In the genomic region with DNA sequence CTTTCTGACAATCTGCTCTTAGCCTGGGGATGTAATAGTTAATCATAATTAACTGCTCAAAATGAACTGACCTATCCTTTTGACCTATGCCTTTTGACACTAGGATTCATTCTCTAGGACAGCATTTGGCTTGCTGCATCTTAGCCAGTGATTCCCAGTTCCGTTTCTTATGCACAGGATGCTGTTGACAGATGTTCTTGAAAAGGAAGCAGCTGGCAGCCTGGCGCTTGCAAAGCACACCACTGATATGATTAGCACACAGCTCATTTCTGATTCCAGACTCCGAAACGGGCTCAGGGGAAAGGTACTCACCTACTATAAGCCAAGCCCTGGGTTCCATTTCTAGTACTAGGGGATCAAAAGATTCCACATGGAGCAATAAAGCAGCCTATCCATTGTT, we compare ENCODE assay signal across 11 mouse cellular contexts. TPM values are rescaled to one million over a fixed set of nuclear protein-coding genes. Genes with fewer than 3 reads are reported as not detected.
A peak's percentile ranks its signal among the peaks of the same experiment; 100 is the strongest.
DNase-seq lines count a peak whose midpoint lies in the region; ATAC-seq lines count a peak whose summit lies in the region.
"Had no signal": no experiment of that assay in that cellular context is flagged by ENCODE, and none has a peak within 500 bp of the region (broad histone marks: within the 10 kb centered on the region; RNA-seq: fewer than 3 reads in every experiment).

No protein-coding gene starts in this region.

- no peak overlapping the region for H3K9ac ChIP-seq in kidney, embryonic 14.5 days (ENCODE audit: low read depth, low read length)
- no peak overlapping the region for H3K9ac ChIP-seq in midbrain, embryonic 14.5 days (replicated peaks; ENCODE audit: low read length)
- H3K9ac ChIP-seq in midbrain, embryonic 16.5 days (ENCODE audit: low read depth, low read length), result no peak overlapping the region

- H3K27me3 ChIP-seq in kidney, embryonic 14.5 days (ENCODE audit: control insufficient read depth, insufficient read depth, low read length), result no peaks in the 10 kb centered on the region
- H3K27me3 ChIP-seq in midbrain, embryonic 14.5 days (ENCODE audit: control insufficient read depth, insufficient read depth, low read length), result no peaks in the 10 kb centered on the region
- no peaks in the 10 kb centered on the region for H3K27me3 ChIP-seq in midbrain, embryonic 16.5 days (ENCODE audit: control insufficient read depth, insufficient read depth, low read depth, low read length)
- H3K27me3 ChIP-seq in hindbrain, embryonic 10.5 days (ENCODE audit: insufficient read depth, poor library complexity, severe bottlenecking), result no peaks in the 10 kb centered on the region

- H3K9me3 ChIP-seq in kidney, embryonic 14.5 days (ENCODE audit: control insufficient read depth, low read length), result no peaks in the 10 kb centered on the region
- no peaks in the 10 kb centered on the region for H3K9me3 ChIP-seq in midbrain, embryonic 14.5 days (ENCODE audit: control insufficient read depth, low read length)
- no peaks in the 10 kb centered on the region for H3K9me3 ChIP-seq in midbrain, embryonic 16.5 days (replicated peaks; ENCODE audit: control insufficient read depth, low read length, poor library complexity, severe bottlenecking)
- no peaks in the 10 kb centered on the region for H3K9me3 ChIP-seq in hindbrain, embryonic 10.5 days
- H3K9me3 ChIP-seq: forebrain, embryonic 10.5 days had no signal

- no peak overlapping the region for H3K4me3 ChIP-seq in kidney, embryonic 14.5 days (ENCODE audit: low read length)
- H3K4me3 ChIP-seq in midbrain, embryonic 14.5 days (replicated peaks; ENCODE audit: low read depth, low read length), result no peak overlapping the region
- H3K4me3 ChIP-seq in midbrain, embryonic 16.5 days (ENCODE audit: low read depth, low read length), result no peak overlapping the region
- no peak overlapping the region for H3K4me3 ChIP-seq in hindbrain, embryonic 10.5 days
- H3K4me3 ChIP-seq: forebrain, embryonic 10.5 days had no signal

- H3K27ac ChIP-seq in kidney, embryonic 14.5 days (ENCODE audit: low read depth, low read length), result no peak overlapping the region
- no peak overlapping the region for H3K27ac ChIP-seq in midbrain, embryonic 14.5 days (replicated peaks; ENCODE audit: low read depth, low read length)
- H3K27ac ChIP-seq in midbrain, embryonic 16.5 days (ENCODE audit: low read length), result no peak overlapping the region
- no peak overlapping the region for H3K27ac ChIP-seq in hindbrain, embryonic 10.5 days
- H3K27ac ChIP-seq: forebrain, embryonic 10.5 days had no signal

- H3K4me2 ChIP-seq in kidney, embryonic 14.5 days (replicated peaks; ENCODE audit: low read depth, low read length), result no peak overlapping the region
- H3K4me2 ChIP-seq in midbrain, embryonic 14.5 days (ENCODE audit: low read length), result no peak overlapping the region
- no peak overlapping the region for H3K4me2 ChIP-seq in midbrain, embryonic 16.5 days (ENCODE audit: low read length)

- peak; percentile 41 for DNase-seq in kidney, adult 9 months
- peak; percentile 45 for DNase-seq in midbrain, embryonic 14.5 days
- DNase-seq in hindbrain, embryonic 10.5 days (ENCODE audit: low spot score), result peak; percentile 12
- DNase-seq in cerebellum, adult 8-10 months, result no peak
- DNase-seq: cerebellum, adult 11-12 months; left cerebral cortex, postnatal 4 days; spleen, adult 18-20 months had no signal

- no peak for ATAC-seq in kidney, embryonic 14.5 days (ENCODE audit: low FRiP score, low TSS enrichment)
- ATAC-seq in midbrain, embryonic 14.5 days (ENCODE audit: low FRiP score, low TSS enrichment), result no peak
- no peak for ATAC-seq in midbrain, embryonic 16.5 days
- 0 out of 2 replicates have a peak, but pooled peaks have one; percentile 47 for ATAC-seq in megakaryocyte, adult 5-6 weeks (ENCODE audit: poor library complexity, severe bottlenecking)

- no peaks in the 10 kb centered on the region for H3K36me3 ChIP-seq in kidney, embryonic 14.5 days (ENCODE audit: control insufficient read depth, insufficient read depth, low read length)
- H3K36me3 ChIP-seq in midbrain, embryonic 14.5 days (ENCODE audit: control insufficient read depth, insufficient read depth, low read length), result no peaks in the 10 kb centered on the region
- no peaks in the 10 kb centered on the region for H3K36me3 ChIP-seq in midbrain, embryonic 16.5 days (ENCODE audit: control insufficient read depth, insufficient read depth, low read length)
- H3K36me3 ChIP-seq in hindbrain, embryonic 10.5 days, result no peaks in the 10 kb centered on the region
- H3K36me3 ChIP-seq: forebrain, embryonic 10.5 days had no signal

- H3K4me1 ChIP-seq in kidney, embryonic 14.5 days (ENCODE audit: control insufficient read depth, insufficient read depth, low read length), result peaks cover 11% of the 10 kb centered on the region; the same call in 1 of the 2 replicates
- no peaks in the 10 kb centered on the region for H3K4me1 ChIP-seq in midbrain, embryonic 14.5 days (ENCODE audit: control insufficient read depth, insufficient read depth, low read length)
- no peaks in the 10 kb centered on the region for H3K4me1 ChIP-seq in midbrain, embryonic 16.5 days (ENCODE audit: control insufficient read depth, insufficient read depth, low read length)
- H3K4me1 ChIP-seq in hindbrain, embryonic 10.5 days (replicated peaks), result peaks cover 14% of the 10 kb centered on the region; the same call in 1 of the 2 replicates
- H3K4me1 ChIP-seq: forebrain, embryonic 10.5 days had no signal

- WGBS in kidney, embryonic 14.5 days, result 59% methylated on average over 4 of the region's 4 CpGs
- WGBS in midbrain, embryonic 14.5 days, result 58% methylated on average over 4 of the region's 4 CpGs
- WGBS in midbrain, embryonic 16.5 days, result 41% methylated on average over 4 of the region's 4 CpGs
- WGBS in hindbrain, embryonic 10.5 days, result 58% methylated on average over 4 of the region's 4 CpGs

RNA-seq across cellular contexts. Expression of a gene that starts 20.7 kb away (rescaled TPM):
- polyA plus RNA-seq in kidney, embryonic 14.5 days (2014; fragmentation: Nextera tagmentation; extraction: Ambion mirVana), result 5.7 and 6.0 TPM in 2 replicates
- 3.8 and 4.2 TPM in 2 replicates for polyA plus RNA-seq in midbrain, embryonic 14.5 days (2014; fragmentation: Nextera tagmentation; extraction: Ambion mirVana)
- polyA plus RNA-seq in midbrain, embryonic 16.5 days (2015; fragmentation: Nextera tagmentation; extraction: Ambion mirVana), result 4.0 and 8.3 TPM in 2 replicates
- 2.0 and 3.9 TPM in 2 replicates for polyA plus RNA-seq in hindbrain, embryonic 10.5 days (2016; fragmentation: Nextera tagmentation; extraction: Ambion mirVana)
- total RNA-seq in megakaryocyte, adult 5-6 weeks (2015), result 0.39 and 0.94 TPM in 2 replicates
- 0.11 and 0.37 TPM in 2 replicates for total RNA-seq in megakaryocyte, adult 5-6 weeks (2017)
